In genomic region chr7:66801785-66802184, GRCm38 (mm10) we compare ENCODE assay signal across 14 mouse cellular contexts. TPM values are rescaled to one million over a fixed set of nuclear protein-coding genes. Genes with fewer than 3 reads are reported as not detected.
DNase-seq lines count a peak whose midpoint lies in the region; ATAC-seq and TF ChIP-seq lines count a peak whose summit lies in the region.
"Had no signal": no experiment of that assay in that cellular context is flagged by ENCODE, and none has a peak within 500 bp of the region (broad histone marks: within the 10 kb centered on the region; RNA-seq: fewer than 3 reads in every experiment).

No protein-coding gene starts in this region.

- intact Hi-C loops in gastrocnemius, adult 2 months (cut with DNase I): no loop called here
- intact Hi-C loops in heart, postnatal 14 days (cut with DNase I): no loop called here

- no peak for ATAC-seq in heart, embryonic 12.5 days (ENCODE audit: insufficient number of reproducible peaks, low FRiP score)
- ATAC-seq in liver, postnatal 0 days: no peak
- no peak for ATAC-seq in liver, embryonic 12.5 days
- ATAC-seq: forebrain, embryonic 14.5 days had no signal

- H3K4me3 ChIP-seq in heart, embryonic 12.5 days: no peak overlapping the region
- H3K4me3 ChIP-seq in gastrocnemius, adult 2 months: no peak overlapping the region
- H3K4me3 ChIP-seq in liver, postnatal 0 days (ENCODE audit: low read depth, low read length): no peak overlapping the region
- H3K4me3 ChIP-seq in liver, embryonic 12.5 days: no peak overlapping the region
- H3K4me3 ChIP-seq: lung, embryonic 15.5 days had no signal

- no peak overlapping the region for H3K27ac ChIP-seq in heart, embryonic 12.5 days (ENCODE audit: poor library complexity, severe bottlenecking)
- no peak overlapping the region for H3K27ac ChIP-seq in gastrocnemius, adult 2 months
- no peak overlapping the region for H3K27ac ChIP-seq in liver, postnatal 0 days (ENCODE audit: low read depth)
- H3K27ac ChIP-seq in liver, embryonic 12.5 days: no peak overlapping the region
- H3K27ac ChIP-seq: lung, embryonic 15.5 days had no signal

- no peak overlapping the region for H3K4me2 ChIP-seq in heart, embryonic 12.5 days
- no peak overlapping the region for H3K4me2 ChIP-seq in liver, postnatal 0 days (ENCODE audit: low read depth, low read length)
- H3K4me2 ChIP-seq in liver, embryonic 12.5 days: no peak overlapping the region
- H3K4me2 ChIP-seq: lung, embryonic 15.5 days had no signal

- peaks cover 3% of the 10 kb centered on the region; the same call in 1 of the 2 replicates for H3K4me1 ChIP-seq in heart, embryonic 12.5 days (replicated peaks)
- H3K4me1 ChIP-seq in liver, postnatal 0 days (ENCODE audit: insufficient read depth): no peaks in the 10 kb centered on the region
- H3K4me1 ChIP-seq in liver, embryonic 12.5 days: no peaks in the 10 kb centered on the region

- H3K9ac ChIP-seq in heart, embryonic 12.5 days: no peak overlapping the region
- H3K9ac ChIP-seq in liver, postnatal 0 days (replicated peaks): no peak overlapping the region
- no peak overlapping the region for H3K9ac ChIP-seq in liver, embryonic 12.5 days
- H3K9ac ChIP-seq: lung, embryonic 15.5 days had no signal

- peak; percentile 98 for DNase-seq in heart, adult 11 months
- peak; percentile 32 for DNase-seq in Muller cell, postnatal 12 days (ENCODE audit: inconsistent ontology term)
- DNase-seq in gastrocnemius, adult 2 months: peak; percentile 83
- DNase-seq in heart, postnatal 14 days: peak; percentile 66 to 68
- DNase-seq in liver, postnatal 0 days: no peak
- no peak for DNase-seq in thymus, postnatal 36 days
- DNase-seq: B cell, adult 2 months; kidney, postnatal 14 days; spleen, adult 18-20 months had no signal

- no peaks in the 10 kb centered on the region for H3K36me3 ChIP-seq in heart, embryonic 12.5 days
- H3K36me3 ChIP-seq in liver, postnatal 0 days (replicated peaks; ENCODE audit: insufficient read depth, low read length): no peaks in the 10 kb centered on the region
- H3K36me3 ChIP-seq in liver, embryonic 12.5 days: no peaks in the 10 kb centered on the region
- H3K36me3 ChIP-seq: G1E; lung, embryonic 15.5 days had no signal

- no peak for TF ChIP-seq EP300 in liver, postnatal 0 days (IDR thresholded peaks at IDR 0.05; ENCODE audit: low read depth)

- TF ChIP-seq CTCF in gastrocnemius, adult 2 months (IDR thresholded peaks at IDR 0.05): no peak
- TF ChIP-seq CTCF in liver, postnatal 0 days (IDR thresholded peaks at IDR 0.05; ENCODE audit: low read depth): no peak

- H3K27me3 ChIP-seq in heart, embryonic 12.5 days (replicated peaks): no peaks in the 10 kb centered on the region
- no peaks in the 10 kb centered on the region for H3K27me3 ChIP-seq in liver, postnatal 0 days (ENCODE audit: insufficient read depth, low read length)
- H3K27me3 ChIP-seq in liver, embryonic 12.5 days (replicated peaks): no peaks in the 10 kb centered on the region
- H3K27me3 ChIP-seq: lung, embryonic 15.5 days had no signal

- H3K9me3 ChIP-seq in heart, embryonic 12.5 days (replicated peaks): no peaks in the 10 kb centered on the region
- no peaks in the 10 kb centered on the region for H3K9me3 ChIP-seq in liver, postnatal 0 days (ENCODE audit: low read length)
- no peaks in the 10 kb centered on the region for H3K9me3 ChIP-seq in liver, embryonic 12.5 days (replicated peaks)
- H3K9me3 ChIP-seq: G1E; lung, embryonic 15.5 days had no signal

RNA-seq across cellular contexts. Expression of gene Adamts17, which starts 37.8 kb away (rescaled TPM):
- 3.7 and 6.3 TPM in 2 replicates for polyA plus RNA-seq in heart, embryonic 12.5 days (2016; fragmentation: Nextera tagmentation; extraction: Ambion mirVana)
- under 1 TPM; 0.15 to 0.47 TPM for total RNA-seq in gastrocnemius, adult 2 months (2021)
- total RNA-seq in heart, postnatal 14 days (2021): 10 to 100 TPM; 11.7 to 12.8 TPM
- polyA plus RNA-seq in liver, postnatal 0 days (2015; fragmentation: Nextera tagmentation; extraction: Ambion mirVana): 0.02 and 0.05 TPM in 2 replicates
- 0.73 and 1.0 TPM in 2 replicates for polyA plus RNA-seq in liver, embryonic 12.5 days (2016; fragmentation: Nextera tagmentation; extraction: Ambion mirVana)
- polyA plus RNA-seq: G1E had no signal

RNA-seq across cellular contexts. Expression of gene Cers3, which starts 58.5 kb away (rescaled TPM):
- 0.53 and 0.65 TPM in 2 replicates for polyA plus RNA-seq in heart, embryonic 12.5 days (2016; fragmentation: Nextera tagmentation; extraction: Ambion mirVana)
- not detected for total RNA-seq in gastrocnemius, adult 2 months (2021)
- total RNA-seq in heart, postnatal 14 days (2021): under 1 TPM in 1 of 2 experiments, not detected in 1; 0.15 TPM
- polyA plus RNA-seq in liver, postnatal 0 days (2015; fragmentation: Nextera tagmentation; extraction: Ambion mirVana): not detected in 2 replicates
- polyA plus RNA-seq in liver, embryonic 12.5 days (2016; fragmentation: Nextera tagmentation; extraction: Ambion mirVana): 0.11 and 0.14 TPM in 2 replicates

Comparison
In these comparisons a context has a peak if more than half of its experiments do, and no peak if none do; other contexts are left out.
1. DNase-seq: peak in heart, adult 11 months (single experiment), Muller cell, postnatal 12 days (single experiment), gastrocnemius, adult 2 months (single experiment) and heart, postnatal 14 days (2 of 2); none in liver, postnatal 0 days (single experiment) and thymus, postnatal 36 days (0 of 2).